Mouse (Mus musculus): Measurements from ENCODE around the gene Rgs13.
"Not testable (repeated sequence)": the region's sequence is repeated elsewhere in the genome, so short reads cannot be mapped to it uniquely, and the experiment has no call there.

The Rgs13 gene

GRCm38 (mm10) chr1:144166275-144166674, 10.9 kb downstream of the Rgs13 start:
- in situ Hi-C loops (cut with MboI; ENCODE audit: low sequenced_read_pairs) = no loop called here

GRCm38 (mm10) chr1:144152526-144152925, 24.6 kb downstream of the Rgs13 start:
- in situ Hi-C loops (cut with MboI; ENCODE audit: low sequenced_read_pairs) = no loop called here

DNA sequence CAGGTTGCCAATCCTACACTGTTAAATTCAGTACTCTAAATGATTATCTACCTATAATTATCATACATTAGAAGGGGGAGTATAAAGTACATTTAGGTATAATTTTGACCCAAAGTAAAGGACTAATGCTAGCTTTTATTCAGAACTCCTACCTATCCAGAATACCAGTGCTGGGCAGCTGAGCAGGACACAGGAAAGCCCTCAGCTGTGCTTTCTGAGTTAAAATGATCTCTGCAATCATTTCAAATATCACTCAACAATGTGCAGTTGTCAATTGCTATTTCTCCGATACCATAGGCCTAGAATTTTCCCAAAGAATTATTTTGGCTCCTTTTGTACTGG, 25.0 kb downstream of the Rgs13 start:
- in situ Hi-C loops (cut with MboI; ENCODE audit: low sequenced_read_pairs) = no loop called here

DNA sequence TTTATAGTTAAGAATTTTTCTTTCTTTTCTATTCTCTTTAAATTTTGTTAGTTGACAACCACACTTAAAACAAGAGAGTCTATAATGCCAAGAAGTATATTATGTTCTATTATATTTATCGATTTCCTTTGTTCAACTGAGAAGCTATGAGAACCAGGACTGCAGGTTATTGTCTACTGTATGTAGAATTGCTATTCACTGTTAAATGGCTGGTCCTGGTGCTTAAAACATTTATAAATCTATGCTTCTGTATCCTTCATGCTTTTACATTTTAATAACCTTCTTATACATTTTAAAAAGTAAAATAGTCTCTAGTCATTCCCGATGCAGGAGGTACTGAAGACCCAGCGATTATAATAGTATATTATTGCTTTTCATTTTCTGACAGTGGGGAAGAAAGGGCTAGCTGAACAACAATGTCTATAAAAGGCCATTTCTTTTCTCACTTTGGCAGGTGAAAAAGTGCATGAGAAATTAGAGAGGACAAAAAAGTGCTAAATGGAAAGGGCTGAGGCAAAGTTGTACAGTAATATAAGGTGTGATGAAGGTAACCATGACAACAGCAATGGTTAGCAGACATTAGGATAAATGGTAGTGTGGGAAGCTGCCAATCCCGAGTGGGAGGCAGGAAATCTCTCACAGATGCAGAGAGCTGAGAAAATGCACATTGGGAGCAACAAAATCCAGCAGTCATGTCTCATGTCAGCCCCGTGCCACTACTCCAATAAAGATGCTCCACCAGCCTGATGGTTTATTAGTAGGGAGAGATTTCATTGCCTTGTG, 25.6 kb downstream of the Rgs13 start:
- in situ Hi-C loops (cut with MboI; ENCODE audit: low sequenced_read_pairs) = no loop called here

DNA sequence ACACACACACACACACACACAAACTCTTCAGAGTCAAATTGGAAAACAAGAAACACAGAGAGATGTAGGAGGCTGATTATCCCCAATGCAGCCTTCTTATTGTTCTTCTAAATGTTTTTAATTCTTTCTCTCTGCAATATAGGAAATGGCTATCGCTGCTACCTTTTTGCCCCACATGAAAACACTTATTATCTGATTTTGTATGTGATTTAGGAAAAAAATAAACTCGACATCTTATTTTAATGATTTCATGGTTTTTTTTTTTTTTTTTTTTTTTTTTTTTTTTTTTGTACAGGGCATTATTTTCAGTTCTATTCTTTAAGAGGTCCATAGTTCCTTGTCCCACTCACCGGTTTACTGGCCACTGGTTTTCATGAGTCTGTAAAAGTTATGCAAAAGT, 27.2 kb downstream of the Rgs13 start:
- in situ Hi-C loops (cut with MboI; ENCODE audit: low sequenced_read_pairs) = no loop called here

- in situ Hi-C loops (cut with MboI; ENCODE audit: low sequenced_read_pairs) = not testable (repeated sequence)
Measured at GRCm38 (mm10) chr1:144141398-144141797, 35.8 kb downstream of the Rgs13 start.

DNA sequence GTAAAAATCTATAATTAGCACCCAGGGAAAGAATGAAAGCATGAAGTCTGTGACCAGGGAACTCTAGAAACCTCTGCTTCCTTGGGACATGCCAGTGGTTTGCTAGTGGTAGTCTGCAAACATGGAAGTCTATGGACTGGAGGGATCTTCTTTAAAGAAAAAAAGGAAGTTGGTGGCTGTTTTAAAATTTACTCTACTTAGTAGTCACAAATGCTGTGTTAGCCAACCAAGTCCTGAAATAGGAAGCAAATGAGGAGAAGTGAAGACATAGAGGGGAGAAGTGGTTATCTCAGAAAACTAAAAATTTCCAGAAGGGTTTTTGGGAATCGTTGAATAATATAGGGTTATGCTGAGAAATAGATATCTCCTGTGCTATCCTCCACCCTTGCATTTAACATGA, 37.3 kb downstream of the Rgs13 start:
- in situ Hi-C loops (cut with MboI; ENCODE audit: low sequenced_read_pairs) = no loop called here

DNA sequence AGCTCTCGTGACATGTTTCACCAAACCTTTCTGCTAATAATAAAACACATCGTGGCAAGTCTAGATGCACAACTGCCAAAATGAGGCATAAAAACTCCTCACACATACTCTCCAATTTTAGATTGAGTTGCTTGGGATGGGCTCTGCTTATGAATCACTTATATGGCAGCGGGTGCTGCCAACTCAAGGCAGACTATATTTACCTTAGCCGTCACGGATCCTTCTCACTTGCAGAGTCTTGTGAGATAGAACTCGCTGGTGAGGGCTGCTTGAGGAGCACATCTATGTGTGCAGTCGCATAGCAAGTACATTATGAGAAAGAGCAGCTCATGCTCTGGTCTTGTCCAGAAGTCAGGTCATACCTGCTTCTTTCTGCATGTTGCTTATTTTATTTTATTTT, 49.2 kb downstream of the Rgs13 start:
- in situ Hi-C loops (cut with MboI; ENCODE audit: low sequenced_read_pairs) = no loop called here

- in situ Hi-C loops (cut with MboI; ENCODE audit: low sequenced_read_pairs) = no loop called here
Measured at GRCm38 (mm10) chr1:144120042-144120441, 57.1 kb downstream of the Rgs13 start.

DNA sequence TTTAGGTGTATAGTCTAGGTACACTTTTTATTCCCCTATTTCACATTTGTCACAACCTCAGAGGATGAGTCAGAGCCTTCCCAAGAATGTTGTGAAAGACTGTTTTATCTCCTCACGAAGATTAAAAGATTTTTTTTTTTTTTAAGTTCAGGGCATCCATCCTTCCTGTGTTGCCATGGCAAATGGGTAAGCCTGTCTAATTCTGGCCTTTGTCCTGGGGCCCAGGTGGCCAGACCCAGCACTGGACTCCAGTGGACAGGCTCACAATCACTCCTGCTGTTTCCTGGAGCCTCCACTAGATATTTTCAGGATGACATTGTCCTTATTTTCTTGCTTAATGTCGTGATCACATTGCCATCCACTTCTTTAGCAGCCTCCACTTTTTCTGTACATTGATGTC, 57.7 kb downstream of the Rgs13 start:
- in situ Hi-C loops (cut with MboI; ENCODE audit: low sequenced_read_pairs) = no loop called here

DNA sequence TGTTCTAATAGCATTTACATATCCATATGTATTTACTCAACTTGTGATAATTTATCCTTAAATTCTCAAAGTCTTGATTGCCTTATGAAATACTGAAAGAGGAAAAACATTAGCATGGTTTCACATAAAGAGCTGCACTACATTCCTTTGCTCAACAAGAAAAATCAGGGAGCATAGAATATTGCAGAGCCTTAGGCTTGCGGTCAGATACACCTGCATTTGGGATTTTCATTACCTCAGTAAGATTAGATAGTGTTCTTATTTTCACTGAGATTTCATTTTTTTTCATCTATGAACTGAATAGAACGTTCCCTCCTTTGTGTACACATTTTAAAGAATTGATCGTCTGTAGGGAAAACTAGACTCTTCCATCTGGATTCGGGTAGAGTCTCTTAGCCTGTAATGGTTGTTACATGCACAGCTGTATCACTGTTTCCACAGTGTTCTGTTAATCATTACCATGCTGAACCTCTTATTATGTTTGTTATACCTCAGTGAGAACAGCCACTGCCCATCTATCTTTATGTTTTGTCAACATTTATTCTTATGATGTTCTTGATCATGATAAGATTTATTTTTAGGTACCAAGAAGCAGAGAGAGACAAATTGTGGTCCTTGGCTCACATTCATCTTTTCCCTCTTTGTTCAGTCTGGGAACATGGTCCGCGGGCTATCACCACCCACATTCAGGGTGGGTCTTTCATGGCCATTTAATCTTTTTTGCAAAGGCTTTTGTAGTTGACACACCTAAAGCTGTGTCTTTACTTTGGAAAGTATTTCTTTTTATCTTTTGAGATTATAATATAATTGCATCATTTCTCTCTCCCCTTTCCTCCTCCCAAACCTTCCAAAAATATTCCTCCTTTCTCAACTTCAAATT, 61.1 kb downstream of the Rgs13 start:
- in situ Hi-C loops (cut with MboI; ENCODE audit: low sequenced_read_pairs) = no loop called here

- in situ Hi-C loops (cut with MboI; ENCODE audit: low sequenced_read_pairs) = no loop called here
Measured at GRCm38 (mm10) chr1:144113438-144114074, 63.6 kb downstream of the Rgs13 start.

GRCm38 (mm10) chr1:144112946-144113345, 64.2 kb downstream of the Rgs13 start:
- in situ Hi-C loops (cut with MboI; ENCODE audit: low sequenced_read_pairs) = no loop called here

DNA sequence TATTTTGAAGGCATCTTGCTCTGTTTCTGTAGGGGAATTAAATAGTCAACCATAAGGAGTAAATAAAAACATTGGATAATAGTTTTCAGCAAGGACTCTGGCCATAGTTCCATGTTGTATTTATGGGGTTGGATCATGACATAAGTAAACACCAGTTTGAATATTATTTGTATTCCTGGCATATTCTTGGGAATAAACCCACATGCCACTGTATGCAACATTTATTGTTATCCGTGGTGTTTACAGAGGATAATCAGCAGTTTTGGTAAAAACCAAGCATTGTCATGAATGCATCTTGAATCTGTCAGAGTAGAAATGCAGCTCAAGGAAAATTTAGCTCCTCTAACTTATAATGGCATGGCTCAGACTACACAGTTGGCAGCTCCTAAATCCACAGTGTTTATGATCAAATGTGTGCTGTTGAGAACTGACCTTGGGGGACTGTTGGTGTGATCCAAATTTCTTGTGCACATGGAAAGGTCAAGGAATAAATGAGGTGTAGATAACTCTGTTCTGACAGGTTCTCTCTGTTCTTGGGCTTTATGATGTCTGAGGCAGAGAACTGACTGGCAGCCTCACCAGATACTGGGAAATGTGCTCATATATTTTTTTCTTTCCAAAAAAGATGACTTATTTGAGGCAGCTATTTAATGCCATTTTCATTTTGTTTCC, 78.4 kb downstream of the Rgs13 start:
- in situ Hi-C loops (cut with MboI; ENCODE audit: low sequenced_read_pairs) = no loop called here

GRCm38 (mm10) chr1:144090410-144090809, 86.8 kb downstream of the Rgs13 start:
- in situ Hi-C loops (cut with MboI; ENCODE audit: low sequenced_read_pairs) = no loop called here

All from CH12F3 (cell line).